Mouse (Mus musculus) cerebellum, adult 9-11 months (tissue): ENCODE results near the gene Krit1.
"Not testable (repeated sequence)": the region's sequence is repeated elsewhere in the genome, so short reads cannot be mapped to it uniquely, and the experiment has no call there.

Source experiments
- DNase-seq: peaks from one replicate; pipeline ENCODE4 v3.0.0; 2022

Krit1 gene

GRCm38 (mm10) chr5:3802433-3803291 is at the start of gene Krit1, which contains the start of gene Ankib1:
Gene Krit1, plus strand, starts transcription at chr5:3803184.
Gene Ankib1, minus strand, starts transcription at chr5:3802925.
- peak; percentile 91 for DNase-seq

- no peak for DNase-seq
Observed at GRCm38 (mm10) chr5:3771512-3771911, 31.5 kb upstream of the Krit1 start.

DNA sequence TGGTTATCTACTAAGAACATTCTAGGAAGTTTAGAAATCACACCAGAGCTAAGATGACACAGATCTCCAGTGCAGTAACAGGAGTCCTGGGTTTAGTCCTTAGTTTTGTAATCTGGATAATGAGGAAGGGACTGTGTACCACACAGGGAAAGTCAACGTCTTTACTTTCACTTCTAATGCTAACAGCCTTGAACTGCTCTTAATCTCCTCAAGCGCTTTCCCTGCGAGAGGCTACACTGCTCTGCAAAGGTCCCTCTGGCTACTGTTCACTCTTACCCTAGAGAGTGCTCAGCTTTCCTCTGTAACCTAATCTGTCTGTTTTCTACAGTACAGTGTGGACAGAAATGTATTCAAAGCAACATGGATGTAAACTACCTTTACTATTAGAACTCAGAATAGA is 31.0 kb upstream of the Krit1 start:
- no peak for DNase-seq

GRCm38 (mm10) chr5:3782670-3783069 is 20.3 kb upstream of the Krit1 start:
- no peak for DNase-seq

DNA sequence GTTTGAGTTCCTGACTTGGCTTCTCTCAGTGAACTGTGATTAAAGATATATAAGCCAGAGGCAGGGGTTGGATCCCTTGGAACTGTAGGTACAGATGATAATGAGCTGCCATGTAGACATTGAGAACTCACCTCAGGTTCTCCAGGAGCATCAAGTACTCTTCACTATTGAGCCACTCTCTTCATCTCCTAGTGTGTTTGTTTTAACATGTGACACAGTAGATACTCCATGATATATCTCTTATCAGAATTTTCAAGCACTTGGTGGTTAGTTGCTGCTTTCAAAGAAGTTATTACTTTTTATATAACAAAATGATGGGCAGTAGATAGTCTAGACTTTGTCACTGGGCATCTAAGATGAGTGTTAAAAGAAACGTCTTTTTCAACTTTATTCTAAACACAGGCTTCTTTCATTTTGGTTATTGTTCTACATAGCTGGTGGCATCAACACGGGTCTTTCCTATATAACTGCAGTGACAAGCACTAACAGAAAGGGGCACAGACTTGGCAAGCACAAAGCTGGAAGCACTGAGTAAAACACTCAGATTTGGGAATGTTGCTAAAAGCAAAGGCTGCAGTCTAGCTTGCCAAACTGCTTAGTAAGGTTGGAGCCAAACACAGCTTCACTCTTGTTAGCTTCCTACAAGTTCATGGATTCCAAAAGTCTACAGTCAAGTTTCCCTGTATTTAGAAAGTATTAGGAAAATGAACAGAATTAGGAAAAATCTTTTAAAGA is 18.9 kb upstream of the Krit1 start:
- no peak for DNase-seq

DNA sequence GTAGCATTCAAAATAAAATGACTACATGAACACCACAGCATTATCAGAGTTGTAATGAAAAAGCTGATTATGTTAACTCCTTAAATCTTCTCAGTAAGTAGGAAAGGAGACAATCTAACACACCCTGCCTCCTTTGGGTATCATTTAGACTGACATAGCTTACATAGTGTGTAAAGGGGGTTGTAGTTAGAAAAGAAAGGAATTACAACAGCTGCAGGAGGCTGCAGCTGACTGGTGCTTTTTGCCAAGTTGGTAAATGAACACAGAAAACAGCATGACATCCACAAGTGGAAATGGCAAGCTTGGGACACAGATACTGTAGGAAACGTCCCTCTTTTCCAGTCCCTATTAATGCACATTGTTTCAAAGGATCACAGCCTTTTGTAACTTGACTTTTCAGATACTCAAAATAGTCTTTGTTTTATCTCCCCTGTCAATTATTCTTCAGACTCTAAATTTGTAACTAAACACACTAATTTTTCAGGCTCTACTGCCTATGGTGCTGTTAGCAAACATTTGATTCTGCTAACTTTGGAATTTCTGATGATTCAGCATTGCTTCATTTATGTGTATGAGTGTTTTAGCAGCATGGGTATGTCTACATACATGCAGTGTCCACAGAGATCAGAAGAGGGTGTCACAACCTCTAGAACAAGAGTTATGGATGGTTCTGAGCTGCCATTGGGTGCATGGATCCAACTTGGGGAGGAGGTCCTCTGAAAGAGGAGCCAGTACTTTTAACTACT is 18.1 kb upstream of the Krit1 start:
- DNase-seq: no peak

DNA sequence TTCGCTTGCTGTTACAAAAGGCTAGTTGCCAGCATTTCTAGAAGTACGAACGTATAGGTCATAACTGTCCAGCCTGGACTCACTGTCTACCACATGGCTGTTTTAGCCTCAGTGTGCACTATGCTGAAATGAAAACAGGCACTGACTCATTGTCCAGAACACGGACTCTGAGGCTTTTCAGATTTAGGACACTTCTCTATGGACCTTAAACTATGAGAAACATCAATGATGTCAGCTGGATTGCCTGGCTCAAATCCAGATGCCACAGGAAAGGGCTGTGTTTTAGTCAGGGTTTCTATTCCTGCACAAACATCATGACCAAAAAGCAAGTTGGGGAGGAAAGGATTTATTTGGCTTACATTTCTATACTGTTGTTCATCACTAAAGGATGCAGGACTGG is 15.4 kb upstream of the Krit1 start:
- DNase-seq: no peak

GRCm38 (mm10) chr5:3791048-3791447 is 11.9 kb upstream of the Krit1 start:
- DNase-seq: no peak

DNA sequence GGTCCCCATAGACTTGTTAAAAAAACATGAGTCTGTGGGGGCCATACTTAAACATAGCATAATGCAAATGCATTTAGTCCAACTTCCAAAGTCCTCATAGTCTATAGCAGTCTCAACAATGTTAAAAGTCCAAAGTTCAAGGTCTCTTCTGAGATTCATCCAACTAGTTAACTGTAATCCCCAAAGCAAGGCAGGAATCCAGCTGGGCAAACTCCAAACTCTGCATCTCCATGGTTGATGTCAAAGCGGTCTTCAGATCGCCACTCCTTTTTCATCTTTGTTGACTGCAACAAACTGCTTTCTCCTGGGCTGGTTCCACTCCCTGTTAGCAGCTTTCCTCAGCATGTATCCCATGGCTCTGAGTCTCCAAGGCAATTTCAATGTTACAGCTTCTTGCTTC is 5.9 kb upstream of the Krit1 start:
- not testable (repeated sequence) for DNase-seq

- not testable (repeated sequence) for DNase-seq
Observed at GRCm38 (mm10) chr5:3798656-3799055, 4.3 kb upstream of the Krit1 start.

GRCm38 (mm10) chr5:3800041-3800440 is 2.9 kb upstream of the Krit1 start:
- no peak for DNase-seq

GRCm38 (mm10) chr5:3800881-3801280 is 2.1 kb upstream of the Krit1 start:
- no peak for DNase-seq

GRCm38 (mm10) chr5:3801672-3802432 is 1.1 kb upstream of the Krit1 start:
- no peak for DNase-seq

GRCm38 (mm10) chr5:3803292-3804165 is 545 bp downstream of the Krit1 start:
- DNase-seq: no peak

DNA sequence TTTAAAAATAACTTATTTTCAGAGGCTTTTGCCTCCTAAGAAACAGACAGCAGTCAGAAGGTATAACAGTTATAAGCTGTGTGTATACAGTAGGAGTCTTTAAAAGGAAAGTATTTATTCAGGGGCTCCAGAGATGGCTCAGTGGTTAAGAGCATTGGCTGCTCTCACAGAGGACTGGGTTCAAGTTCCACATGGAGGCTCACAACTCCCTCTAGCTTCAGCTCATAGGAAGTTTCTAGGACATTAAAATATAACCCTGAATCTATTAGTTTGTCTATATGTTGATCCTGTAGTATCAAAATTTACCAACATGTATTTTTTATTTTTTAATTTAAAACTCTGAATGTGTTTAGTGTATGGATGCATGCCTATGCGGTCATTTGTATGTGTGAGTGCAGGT is 5.5 kb downstream of the Krit1 start:
- no peak for DNase-seq

- DNase-seq: no peak
Observed at GRCm38 (mm10) chr5:3834107-3834506, 31.1 kb downstream of the Krit1 start.

DNA sequence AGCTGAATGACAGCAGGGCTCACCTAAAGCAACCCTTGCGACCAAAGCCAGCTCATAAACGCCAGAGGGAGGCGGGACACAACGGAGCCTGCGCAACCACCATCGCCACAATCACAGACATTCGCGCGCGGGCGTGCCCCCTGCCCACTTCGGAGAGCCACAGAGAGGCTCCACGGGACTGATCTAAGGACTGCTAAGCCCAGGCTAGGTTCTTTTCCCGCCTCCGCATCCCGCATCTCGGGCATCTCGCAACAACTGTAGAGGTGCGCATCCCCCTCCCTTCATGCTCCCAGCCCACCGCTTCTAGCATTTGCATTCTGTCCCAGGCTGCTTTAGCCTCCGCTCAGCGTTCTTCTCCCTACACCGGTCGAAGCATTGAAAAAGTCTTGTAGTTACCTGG is 42.0 kb downstream of the Krit1 start, which contains the start of gene Lrrd1:
Gene Lrrd1, plus strand, starts transcription at position 148 of the 400 bp plus-strand sequence.
- no peak for DNase-seq

DNA sequence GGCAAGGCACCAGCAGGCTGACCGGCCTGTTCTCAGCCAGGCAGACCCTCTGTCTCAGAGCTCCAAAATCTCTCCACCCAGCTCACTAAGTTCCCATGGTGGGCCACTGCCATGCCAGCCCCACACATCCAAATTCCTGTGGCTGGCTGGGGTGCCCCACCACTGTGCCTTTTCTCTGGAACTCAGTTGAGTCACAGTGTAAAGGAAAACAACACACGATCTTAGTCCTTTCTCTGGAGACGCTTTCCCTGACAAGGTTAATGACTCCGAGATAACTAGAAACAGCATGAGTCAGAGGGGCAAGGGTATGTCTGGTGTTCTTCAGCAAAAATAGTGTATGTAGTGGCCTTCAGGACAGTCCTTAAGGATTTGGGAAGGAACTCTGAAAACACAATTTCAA is 67.2 kb downstream of the Krit1 start:
- DNase-seq: no peak

DNA sequence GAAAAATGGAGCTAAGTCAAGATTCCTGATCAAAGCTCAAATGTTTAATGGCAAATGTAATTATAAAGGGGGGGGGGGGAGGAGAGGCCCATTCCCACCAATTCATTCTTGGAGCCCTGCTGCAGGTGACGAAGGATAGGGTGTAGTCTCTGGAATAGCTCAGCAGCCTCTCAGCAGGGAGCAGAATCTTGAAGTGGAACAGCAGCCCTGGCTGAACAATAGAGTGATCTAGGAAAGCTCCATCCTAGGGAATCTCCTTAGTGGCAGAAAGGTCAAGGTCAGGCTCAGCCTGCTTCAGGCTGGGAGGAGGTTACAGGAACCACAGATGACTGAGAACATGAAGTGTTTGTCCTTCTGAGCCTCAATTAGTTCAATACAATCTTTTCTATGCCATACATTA is 69.4 kb downstream of the Krit1 start:
- DNase-seq: no peak

- DNase-seq: no peak
Observed at GRCm38 (mm10) chr5:3873485-3873884, 70.5 kb downstream of the Krit1 start.

DNA sequence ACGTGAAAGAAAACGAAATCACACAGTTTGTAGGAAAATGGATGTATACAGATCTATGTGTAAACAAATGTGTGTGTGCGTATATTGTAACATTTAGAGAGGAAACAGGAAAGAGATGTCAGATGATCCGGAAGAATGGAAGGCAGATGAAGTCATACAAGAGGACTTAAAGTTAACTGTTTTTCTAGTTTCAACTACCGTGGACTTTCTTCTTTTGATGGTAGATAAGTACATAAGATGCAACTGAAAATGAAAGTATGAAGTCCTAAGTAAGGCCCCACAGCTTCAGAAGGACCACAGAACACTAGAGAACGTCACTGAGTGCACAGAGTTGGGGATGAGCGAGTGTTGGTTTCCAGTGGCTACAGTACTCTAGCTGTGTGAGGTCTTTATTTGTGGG is 83.9 kb downstream of the Krit1 start:
- DNase-seq: not testable (repeated sequence)

DNA sequence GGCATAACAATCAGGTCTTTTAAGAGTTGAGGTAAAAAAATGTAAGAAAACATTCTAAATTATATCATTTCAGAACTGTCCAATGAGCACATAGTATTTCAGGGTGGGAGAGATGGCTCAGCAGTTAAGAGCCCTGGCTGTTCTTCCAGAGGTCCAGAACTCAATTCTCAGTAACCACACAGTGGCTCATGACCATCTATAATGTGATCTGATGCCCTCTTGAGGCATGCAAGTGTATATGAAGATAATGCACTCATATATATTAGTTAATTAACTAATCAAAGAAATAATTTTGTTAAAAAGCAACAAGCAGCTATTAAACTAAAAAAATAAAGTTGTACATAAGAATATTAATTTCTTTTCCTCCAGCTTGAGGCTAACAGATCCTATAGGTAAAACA is 86.2 kb downstream of the Krit1 start:
- no peak for DNase-seq
